ENCODE assay signal across 8 mouse cellular contexts in genomic region chr17:10744709-10745461, GRCm38 (mm10).
A peak's percentile ranks its signal among the peaks of the same experiment; 100 is the strongest.
DNase-seq lines count a peak whose midpoint lies in the region; ATAC-seq and TF ChIP-seq lines count a peak whose summit lies in the region.

No protein-coding gene starts in this region.

- 0 out of 2 replicates have a peak overlapping the region, but pooled peaks have one; percentile 1 for H3K4me2 ChIP-seq in forebrain, embryonic 15.5 days (replicated peaks)
- no peak overlapping the region; the same call in 1 of the 2 replicates for H3K4me2 ChIP-seq in lung, postnatal 0 days (replicated peaks; ENCODE audit: low read depth, low read length)

- H3K9me3 ChIP-seq in ES-Bruce4 (replicated peaks; ENCODE audit: control insufficient read depth, insufficient read depth, low read length, poor library complexity, severe bottlenecking), result no peaks in the 10 kb centered on the region
- H3K9me3 ChIP-seq in forebrain, embryonic 15.5 days, result no peaks in the 10 kb centered on the region
- H3K9me3 ChIP-seq in lung, postnatal 0 days (ENCODE audit: low read length), result no peaks in the 10 kb centered on the region

- H3K27ac ChIP-seq in ES-Bruce4 (ENCODE audit: insufficient read depth, low read length), result no peak overlapping the region
- H3K27ac ChIP-seq in forebrain, embryonic 15.5 days (replicated peaks), result peak overlapping the region; percentile 85
- H3K27ac ChIP-seq in layer of hippocampus, adult 2 months, result peak overlapping the region; percentile 83
- no peak overlapping the region for H3K27ac ChIP-seq in lung, postnatal 0 days (ENCODE audit: low read length)

- no peak for TF ChIP-seq EP300 in ES-Bruce4 (IDR thresholded peaks at IDR 0.05; ENCODE audit: insufficient read depth, low read depth, low read length)
- 0 out of 2 replicates have a peak, but pooled peaks have one; percentile 7 for TF ChIP-seq EP300 in lung, postnatal 0 days (IDR thresholded peaks at IDR 0.05)

- H3K4me1 ChIP-seq in ES-Bruce4 (ENCODE audit: control insufficient read depth, insufficient read depth, low read length), result peaks cover 4% of the 10 kb centered on the region
- H3K4me1 ChIP-seq in forebrain, embryonic 15.5 days, result peaks cover 24% of the 10 kb centered on the region
- H3K4me1 ChIP-seq in lung, postnatal 0 days (ENCODE audit: insufficient read depth, low read depth, low read length), result peaks cover 2% of the 10 kb centered on the region; the same call in 1 of the 2 replicates

- H3K27me3 ChIP-seq in ES-Bruce4 (ENCODE audit: control insufficient read depth, insufficient read depth, low read length, poor library complexity, severe bottlenecking), result no peaks in the 10 kb centered on the region
- H3K27me3 ChIP-seq in forebrain, embryonic 15.5 days, result no peaks in the 10 kb centered on the region
- H3K27me3 ChIP-seq in lung, postnatal 0 days (replicated peaks; ENCODE audit: insufficient read depth, low read length), result no peaks in the 10 kb centered on the region

- 2% methylated on average over 4 of the region's 4 CpGs for WGBS in forebrain, embryonic 15.5 days
- WGBS in lung, postnatal 0 days, result 35% methylated on average over 4 of the region's 4 CpGs

- peak; percentile 28 for TF ChIP-seq CTCF in ES-Bruce4 (IDR thresholded peaks at IDR 0.05; ENCODE audit: low read depth, low read length)
- TF ChIP-seq CTCF in layer of hippocampus, adult 2 months (conservative IDR thresholded peaks at IDR 0.05), result peak; percentile 85
- TF ChIP-seq CTCF in lung, postnatal 0 days (IDR thresholded peaks at IDR 0.05), result peak; percentile 85

- no peak overlapping the region for H3K4me3 ChIP-seq in ES-Bruce4 (ENCODE audit: low read depth, low read length)
- H3K4me3 ChIP-seq in forebrain, embryonic 15.5 days, result no peak overlapping the region
- no peak overlapping the region; the same call in 1 of the 2 replicates for H3K4me3 ChIP-seq in layer of hippocampus, adult 2 months
- H3K4me3 ChIP-seq in lung, postnatal 0 days (ENCODE audit: low read depth, low read length), result no peak overlapping the region

- no peak for TF ChIP-seq POLR2A in ES-Bruce4 (IDR thresholded peaks at IDR 0.05; ENCODE audit: insufficient read depth, low read length)

- peak; percentile 20 for DNase-seq in cerebellum, adult 11 months
- peak; percentile 65 for DNase-seq in heart, postnatal 4 days
- peak; percentile 73 to 89 for DNase-seq in layer of hippocampus, adult 2 months (ENCODE audit: low spot score in 2 of 2)
- peak; percentile 87 for DNase-seq in lung, postnatal 0 days (ENCODE audit: low spot score)
- peak; percentile 63 for DNase-seq in retina, adult 2 months (ENCODE audit: low read depth, low spot score)
- DNase-seq in thymus, postnatal 4 days, result no peak

- no peak overlapping the region for H3K9ac ChIP-seq in ES-Bruce4 (ENCODE audit: low read depth, poor library complexity, severe bottlenecking)
- H3K9ac ChIP-seq in forebrain, embryonic 15.5 days (replicated peaks), result no peak overlapping the region
- no peak overlapping the region for H3K9ac ChIP-seq in lung, postnatal 0 days (replicated peaks; ENCODE audit: low read depth)

- H3K36me3 ChIP-seq in ES-Bruce4 (ENCODE audit: control insufficient read depth, insufficient read depth, low read length, poor library complexity, severe bottlenecking), result no peaks in the 10 kb centered on the region
- no peaks in the 10 kb centered on the region for H3K36me3 ChIP-seq in forebrain, embryonic 15.5 days
- no peaks in the 10 kb centered on the region for H3K36me3 ChIP-seq in lung, postnatal 0 days (ENCODE audit: insufficient read depth, low read length)

- ATAC-seq in forebrain, embryonic 15.5 days (replicated peaks), result peak; percentile 97
- peak; percentile 77 for ATAC-seq in lung, postnatal 0 days

Comparison
In these comparisons a context has a peak if more than half of its experiments do, and no peak if none do; other contexts are left out.
1. H3K27ac ChIP-seq: peak in forebrain, embryonic 15.5 days (single experiment) and layer of hippocampus, adult 2 months (single experiment); none in ES-Bruce4 (single experiment) and lung, postnatal 0 days (single experiment).
2. CTCF ChIP-seq: peak in every context shown above with its lines; median percentile 85 in layer of hippocampus, adult 2 months; 85 in lung, postnatal 0 days; 28 in ES-Bruce4.